Mouse (Mus musculus) ES-Bruce4 (cell line): ENCODE data around the gene Tbc1d23.

ENCODE experiments used
- CTCF ChIP-seq: IDR thresholded peaks from one replicate; pipeline ENCODE4 v1.8.1; 2011; ENCODE audit warnings: low read depth, low read length
- POLR2A ChIP-seq: IDR thresholded peaks from one replicate; pipeline ENCODE4 v1.8.1; 2011; ENCODE audit warnings: low read length; ENCODE audit not compliant: insufficient read depth

- TF ChIP-seq CTCF (no peak), POLR2A (no peak)
Observed at GRCm38 (mm10) chr16:57176276-57176675, 55.0 kb downstream of the Tbc1d23 start.
